Mouse (Mus musculus): ENCODE results near the gene Khdrbs1.
"Not testable (repeated sequence)": the region's sequence is repeated elsewhere in the genome, so short reads cannot be mapped to it uniquely, and the experiment has no call there.

Khdrbs1 gene

GRCm38 (mm10) chr4:129746591-129746990 lies 4.5 kb upstream of the Khdrbs1 start:
- in situ Hi-C loops (cut with MboI; ENCODE audit: unreplicated experiment in 2 of 2) = no loop called here

DNA sequence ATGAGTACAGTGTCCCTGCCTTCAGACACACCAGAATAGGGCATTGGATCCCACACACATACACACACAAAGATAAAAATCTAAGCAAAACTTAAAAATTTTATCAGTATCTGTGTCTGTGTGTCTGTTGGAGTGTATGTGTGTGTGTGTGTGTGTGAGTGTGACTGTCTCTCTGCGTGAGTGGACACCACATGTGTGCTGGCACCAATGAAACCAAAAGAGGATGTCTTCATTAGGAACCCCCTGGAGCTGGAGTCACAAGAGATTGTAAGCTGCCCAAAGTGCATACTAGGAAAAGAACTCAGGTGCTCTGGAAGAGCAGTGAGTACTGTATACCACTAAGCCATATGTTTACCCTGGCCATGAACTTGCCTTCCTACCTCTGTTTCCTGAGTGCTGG lies 4.0 kb upstream of the Khdrbs1 start:
- in situ Hi-C loops (cut with MboI; ENCODE audit: unreplicated experiment in 2 of 2) = no loop called here

DNA sequence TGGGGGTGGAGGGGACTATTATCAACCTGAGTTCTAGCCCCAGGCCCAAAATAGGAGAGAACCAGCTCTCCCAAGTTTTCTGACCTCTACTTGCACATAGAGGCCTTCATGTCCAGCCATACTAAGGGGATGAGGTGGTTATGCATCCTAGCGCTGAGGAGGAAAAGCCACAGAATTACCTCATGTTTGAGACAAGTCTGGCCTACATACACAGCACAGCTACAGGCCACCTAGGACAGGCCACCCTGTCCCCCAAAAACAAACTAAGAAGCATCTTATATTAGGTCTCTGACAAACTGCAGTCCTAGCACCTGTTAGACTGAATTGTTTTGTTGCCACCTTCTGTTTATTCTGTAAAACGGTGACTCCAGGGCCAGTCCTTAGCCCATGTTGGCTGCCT lies 1.4 kb upstream of the Khdrbs1 start:
- in situ Hi-C loops (cut with MboI; ENCODE audit: unreplicated experiment in 2 of 2) = no loop called here

DNA sequence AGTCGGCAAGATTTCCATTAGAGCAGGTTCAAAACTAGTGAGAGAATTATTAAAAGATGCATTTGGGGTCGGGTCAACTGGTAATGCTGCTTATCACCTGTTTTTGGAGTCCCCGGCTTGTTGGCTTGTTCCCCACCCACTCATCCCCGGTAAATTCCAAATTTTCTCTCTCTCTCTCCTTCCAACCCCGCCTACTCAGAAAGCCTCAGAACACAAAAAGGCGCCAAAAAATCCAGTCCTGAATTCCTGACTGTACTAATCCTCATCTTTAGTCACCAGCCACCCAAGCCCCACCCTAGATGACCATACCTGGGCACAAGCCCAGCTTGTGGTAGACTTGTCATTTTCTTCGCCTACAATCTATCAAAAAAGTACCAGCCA lies 897 bp upstream of the Khdrbs1 start:
- in situ Hi-C loops (cut with MboI; ENCODE audit: unreplicated experiment in 2 of 2) = no loop called here

GRCm38 (mm10) chr4:129741974-129742231 lies 200 bp downstream of the Khdrbs1 start:
- in situ Hi-C loops (cut with MboI; ENCODE audit: unreplicated experiment in 2 of 2) = no loop called here

DNA sequence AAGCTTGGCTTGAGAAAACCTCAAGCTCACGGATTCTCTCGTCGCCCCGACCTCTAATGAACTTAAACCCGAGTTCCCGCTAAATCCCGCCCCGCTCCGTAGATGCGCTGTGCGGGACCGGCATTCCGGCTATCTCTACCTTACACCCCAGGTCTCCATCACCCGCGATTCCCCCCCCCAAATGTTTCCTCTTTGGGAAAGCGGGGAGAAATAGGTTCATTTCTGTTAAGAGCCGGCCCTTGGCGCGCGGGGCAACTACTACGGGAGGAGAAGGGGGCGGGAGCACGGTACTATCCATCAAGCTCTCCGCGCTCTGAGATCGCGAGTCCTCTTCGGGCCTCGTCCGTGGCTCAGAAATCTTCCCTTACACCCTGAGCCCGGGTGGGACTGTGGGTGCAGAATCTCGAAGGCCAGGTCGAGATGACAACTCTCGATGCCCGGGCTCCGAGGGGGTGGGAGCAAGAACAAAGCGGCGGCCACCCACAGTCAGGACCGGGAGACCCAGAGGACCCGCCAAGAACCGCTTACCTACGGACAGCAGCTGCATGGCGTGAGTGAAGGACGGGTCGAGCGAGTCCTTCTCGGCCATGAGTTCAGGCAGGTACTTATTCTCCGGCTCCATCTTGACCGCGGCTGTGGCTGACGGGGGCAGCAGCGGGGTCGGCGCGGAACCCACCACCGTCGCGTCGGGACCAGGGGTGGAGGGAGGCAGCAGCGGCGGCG lies 691 bp downstream of the Khdrbs1 start:
- in situ Hi-C loops (cut with MboI; ENCODE audit: unreplicated experiment in 2 of 2) = no loop called here

- in situ Hi-C loops (cut with MboI; ENCODE audit: unreplicated experiment in 2 of 2) = no loop called here
Observed at GRCm38 (mm10) chr4:129739111-129739645, 2.9 kb downstream of the Khdrbs1 start.

DNA sequence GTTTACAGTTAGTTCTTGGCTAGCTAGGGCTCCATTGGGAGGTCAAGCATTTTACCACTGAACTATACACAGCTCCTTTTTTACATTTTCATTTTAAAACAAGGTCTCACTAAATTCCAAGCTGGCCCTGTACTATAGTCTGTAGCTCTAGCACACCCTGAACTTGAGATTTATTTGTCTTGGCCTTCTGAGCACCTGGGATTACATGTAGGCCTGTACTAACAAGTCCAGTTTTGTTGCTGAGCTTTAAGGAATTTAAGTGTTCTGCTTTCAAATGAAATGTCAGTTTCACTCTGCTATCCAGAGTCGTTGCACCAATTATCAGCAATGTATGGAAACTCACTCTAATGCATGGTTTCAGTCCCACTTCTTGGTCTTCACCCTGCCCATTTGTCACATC lies 5.9 kb downstream of the Khdrbs1 start:
- in situ Hi-C loops (cut with MboI; ENCODE audit: unreplicated experiment in 2 of 2) = no loop called here

- in situ Hi-C loops (cut with MboI; ENCODE audit: unreplicated experiment in 2 of 2) = not testable (repeated sequence)
Observed at GRCm38 (mm10) chr4:129735485-129735884, 6.6 kb downstream of the Khdrbs1 start.

DNA sequence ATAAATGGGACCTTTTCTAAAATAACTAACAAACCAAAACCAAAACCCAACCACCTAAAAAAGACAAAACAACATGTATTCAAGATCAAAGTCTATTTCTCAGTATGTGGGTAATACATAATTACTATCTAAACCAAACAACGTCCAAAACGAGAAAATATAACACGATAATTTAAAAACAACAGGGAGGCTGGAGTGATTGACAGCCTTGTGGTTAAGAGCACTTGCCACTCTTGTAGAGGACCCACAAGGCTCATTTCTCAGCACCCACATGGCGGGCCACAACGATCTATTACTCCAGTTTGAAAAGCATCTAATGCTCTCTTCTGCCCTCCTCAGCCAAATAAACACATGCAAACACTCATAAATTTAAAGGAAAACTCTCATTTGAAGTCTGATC lies 10.7 kb downstream of the Khdrbs1 start:
- in situ Hi-C loops (cut with MboI; ENCODE audit: unreplicated experiment in 2 of 2) = no loop called here

DNA sequence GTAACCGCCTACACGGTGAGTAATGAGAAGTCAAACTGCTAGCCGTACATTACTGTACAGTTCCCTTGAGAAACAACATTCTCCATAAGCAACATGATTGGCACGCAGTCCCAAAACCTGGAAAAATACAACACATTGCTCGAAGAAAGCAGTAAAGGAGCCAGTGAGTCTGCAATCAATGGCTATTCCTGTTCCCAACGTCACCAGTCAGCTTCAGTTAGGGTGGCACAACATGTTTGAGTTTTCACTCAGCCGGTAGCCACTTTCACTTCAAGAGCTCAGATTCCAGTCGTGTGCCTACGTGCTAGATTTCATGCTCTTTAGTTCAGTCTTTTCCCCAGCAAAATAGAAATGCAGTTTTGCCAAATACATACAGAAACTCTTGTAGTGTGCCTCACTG lies 25.8 kb downstream of the Khdrbs1 start:
- in situ Hi-C loops (cut with MboI; ENCODE audit: unreplicated experiment in 2 of 2) = loop anchor here in 1 of 2 experiments (5.0 kb wide), 1 partner anchor 581 kb away; no protein-coding TSS in a partner anchor

DNA sequence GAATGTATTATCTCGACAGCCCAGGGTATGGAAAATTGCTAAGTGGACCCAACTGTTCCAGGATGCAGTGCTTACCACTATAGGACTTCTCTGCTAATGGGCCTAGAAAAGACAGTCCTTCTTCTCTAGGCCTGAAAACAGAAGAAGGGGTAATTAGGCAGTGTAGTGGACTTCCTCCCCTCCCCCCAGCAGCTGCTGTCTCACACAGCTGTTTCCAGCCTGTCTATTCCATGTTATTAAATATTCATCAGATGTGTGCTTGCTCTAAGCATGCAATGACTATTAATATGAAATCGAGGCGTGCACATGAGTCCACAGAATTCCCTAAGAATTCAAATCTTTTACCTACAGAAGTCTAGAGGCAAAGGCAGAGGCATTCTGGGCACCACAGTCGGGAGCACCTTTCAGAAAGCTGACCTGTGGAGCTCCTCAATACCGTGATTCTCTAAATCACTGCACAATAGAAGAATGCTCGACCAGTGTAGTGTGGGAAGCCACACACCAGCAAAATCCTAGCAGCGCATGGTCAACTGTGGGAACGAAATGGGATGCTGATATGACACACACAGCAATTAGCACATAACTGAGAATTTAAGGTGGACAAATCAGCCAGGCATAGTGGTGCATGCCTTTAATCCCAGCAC lies 32.5 kb downstream of the Khdrbs1 start:
- in situ Hi-C loops (cut with MboI; ENCODE audit: unreplicated experiment in 2 of 2) = loop anchor here in 1 of 2 experiments (10.0 kb wide), 2 partner anchors 45 to 375 kb away; no protein-coding TSS in a partner anchor

- in situ Hi-C loops (cut with MboI; ENCODE audit: unreplicated experiment in 2 of 2) = loop anchor here in 1 of 2 experiments (10.0 kb wide), 2 partner anchors 48 to 378 kb away; no protein-coding TSS in a partner anchor
Observed at GRCm38 (mm10) chr4:129706750-129707149, 35.4 kb downstream of the Khdrbs1 start.

GRCm38 (mm10) chr4:129702454-129702853 lies 39.6 kb downstream of the Khdrbs1 start:
- in situ Hi-C loops (cut with MboI; ENCODE audit: unreplicated experiment in 2 of 2) = loop anchor here (5.0 to 10.0 kb wide), 5 partner anchors 52 to 385 kb away; partner anchors contain the start of gene Spocd1 (in 2 of the 2)

DNA sequence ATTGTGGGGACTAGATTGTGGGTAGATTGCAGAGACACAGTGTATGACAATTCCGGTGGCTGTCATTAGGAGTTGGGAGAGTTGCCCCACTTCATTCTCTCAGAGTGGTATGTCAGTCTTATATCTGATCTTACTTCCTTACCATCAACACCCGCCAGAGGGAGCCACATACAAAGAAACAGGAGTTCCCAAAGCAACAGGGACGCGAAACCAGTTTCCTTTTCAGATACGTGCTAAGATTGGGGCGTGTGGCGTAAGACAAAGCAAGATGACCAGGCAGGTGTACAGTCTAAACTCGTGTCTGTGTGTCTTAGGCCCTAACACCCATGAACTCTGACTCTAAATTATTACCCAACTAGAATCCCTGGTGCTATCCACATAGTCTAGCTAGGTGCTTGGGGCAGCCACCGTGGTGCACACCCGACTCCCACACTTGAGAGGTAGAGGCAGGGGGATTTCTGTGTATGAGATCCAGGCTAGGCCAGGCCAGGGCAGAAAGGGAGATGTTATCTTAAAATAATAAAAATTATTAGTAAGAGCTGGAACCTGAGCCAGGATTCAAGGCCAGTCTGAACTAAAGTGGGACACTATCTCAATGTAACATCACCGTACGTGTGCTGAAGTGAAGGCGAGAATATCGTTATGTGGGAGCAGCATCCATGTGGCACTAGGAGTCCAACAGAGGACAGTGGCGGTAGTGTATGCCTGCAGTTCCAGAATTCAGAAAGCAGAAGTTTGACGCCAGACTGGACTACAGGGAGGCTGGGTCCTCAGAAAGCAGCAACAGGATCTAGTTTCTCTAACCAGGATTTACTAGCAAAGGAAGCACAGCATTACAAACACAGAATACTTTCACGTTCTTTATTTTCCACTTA lies 40.4 kb downstream of the Khdrbs1 start:
- in situ Hi-C loops (cut with MboI; ENCODE audit: unreplicated experiment in 2 of 2) = loop anchor here (5.0 to 10.0 kb wide), 5 partner anchors 53 to 386 kb away; partner anchors contain the start of gene Spocd1 (in 2 of the 2)

DNA sequence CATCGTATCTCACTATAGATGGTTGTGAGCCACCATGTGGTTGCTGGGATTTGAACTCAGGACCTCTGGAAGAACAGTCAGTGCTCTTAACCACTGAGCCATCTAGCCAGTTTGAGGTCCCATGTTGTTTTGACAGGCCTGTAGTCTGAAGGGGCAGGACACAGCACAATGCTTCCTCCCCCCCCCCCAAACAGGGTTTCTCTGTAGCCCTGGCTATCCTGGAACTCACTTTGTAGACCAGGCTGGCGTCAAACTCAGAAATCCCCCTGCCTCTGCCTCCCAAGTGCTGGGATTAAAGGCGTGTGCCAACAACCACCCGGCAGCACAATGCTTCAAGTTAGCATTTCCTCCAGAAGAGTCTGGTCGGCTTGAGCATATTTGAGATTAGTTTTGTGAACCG lies 41.4 kb downstream of the Khdrbs1 start:
- in situ Hi-C loops (cut with MboI; ENCODE audit: unreplicated experiment in 2 of 2) = loop anchor here (5.0 to 10.0 kb wide), 5 partner anchors 54 to 387 kb away; partner anchors contain the start of gene Spocd1 (in 2 of the 2)

DNA sequence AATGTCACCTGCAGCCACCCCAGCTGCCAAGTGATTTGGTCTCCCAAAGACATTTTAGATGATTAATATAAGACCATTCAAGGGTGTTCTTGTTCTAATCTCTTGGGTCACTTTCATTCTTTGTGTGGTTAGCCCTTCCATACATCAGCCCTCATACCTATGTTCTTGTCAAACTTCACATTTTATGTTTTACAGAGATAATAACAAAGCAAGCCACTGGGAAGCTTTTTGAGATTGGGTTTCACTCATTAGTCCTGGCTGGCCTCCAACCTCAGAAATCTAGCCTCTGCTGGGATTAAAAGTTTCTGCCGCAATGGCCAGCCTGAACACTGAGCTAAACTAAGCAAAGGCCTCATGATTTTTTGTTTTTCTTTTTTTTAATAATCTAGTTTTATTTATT lies 41.9 kb downstream of the Khdrbs1 start:
- in situ Hi-C loops (cut with MboI; ENCODE audit: unreplicated experiment in 2 of 2) = loop anchor here (5.0 to 10.0 kb wide), 5 partner anchors 55 to 387 kb away; partner anchors contain the start of gene Spocd1 (in 2 of the 2)

DNA sequence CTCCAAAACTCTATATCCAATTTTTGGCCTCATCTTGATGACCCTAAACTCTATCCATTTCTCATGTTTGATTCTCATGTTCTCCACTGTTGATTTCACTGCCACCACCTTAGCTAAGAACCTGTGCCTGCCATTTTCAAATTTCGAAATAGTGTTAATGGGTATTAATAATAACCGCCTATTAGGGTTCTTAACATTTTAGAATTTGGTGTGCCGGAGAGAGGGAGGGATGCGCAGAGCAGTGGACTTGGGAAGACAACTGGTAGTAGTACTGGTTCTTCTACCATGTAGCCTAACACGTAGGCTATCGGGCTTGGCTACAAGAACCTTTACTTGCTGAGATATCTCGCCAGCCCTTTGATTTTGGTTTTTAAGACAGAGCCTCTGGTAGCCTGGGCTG lies 44.9 kb downstream of the Khdrbs1 start:
- in situ Hi-C loops (cut with MboI; ENCODE audit: unreplicated experiment in 2 of 2) = no loop called here

GRCm38 (mm10) chr4:129696158-129696985 lies 45.7 kb downstream of the Khdrbs1 start, which contains the start of gene Tmem39b:
Gene Tmem39b, minus strand, starts transcription at chr4:129696838.
- in situ Hi-C loops (cut with MboI; ENCODE audit: unreplicated experiment in 2 of 2) = no loop called here

DNA sequence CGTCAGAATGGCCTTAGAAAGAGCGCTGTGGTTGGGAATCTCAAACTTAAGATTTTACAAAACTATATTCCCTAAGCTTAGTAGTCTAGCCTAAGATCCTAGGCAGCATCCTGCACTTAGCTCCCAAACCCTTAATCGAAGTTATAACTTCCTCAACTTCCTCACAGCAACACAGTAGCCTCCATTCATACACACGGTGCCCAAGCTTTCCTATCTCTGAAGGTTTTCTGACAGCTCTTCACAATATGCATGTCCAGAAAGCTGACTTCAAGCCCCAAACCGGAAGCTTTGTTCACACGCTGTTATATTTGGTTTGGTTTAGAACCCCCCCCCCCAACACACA lies 46.3 kb downstream of the Khdrbs1 start:
- in situ Hi-C loops (cut with MboI; ENCODE audit: unreplicated experiment in 2 of 2) = no loop called here

Measured in v-Abl transformed pro-B cells (cell line).